Mouse (Mus musculus): ENCODE measurements around the gene Slc38a6.

DNA sequence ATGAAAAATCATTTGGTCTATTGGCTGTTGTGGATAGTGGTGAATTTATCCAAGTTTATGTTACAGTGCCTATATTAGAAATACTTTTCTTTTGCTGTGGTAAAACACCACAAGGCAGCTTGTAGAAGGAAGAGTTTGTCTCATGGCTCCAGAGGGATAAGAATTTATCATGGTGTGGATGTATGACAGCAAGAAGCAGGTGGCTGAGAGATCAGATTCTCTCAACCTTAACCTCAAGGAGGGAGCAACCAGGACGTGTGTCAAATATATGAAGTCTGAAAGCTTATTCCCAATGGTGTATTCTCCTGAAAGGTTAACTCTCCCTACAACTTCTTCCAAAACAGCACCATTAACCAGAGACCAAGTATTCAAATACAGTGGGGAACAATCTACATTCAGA, 20.0 kb upstream of the Slc38a6 start:
- no peak for TF ChIP-seq CTCF (IDR thresholded peaks at IDR 0.05; ENCODE audit: borderline replicate concordance, insufficient read depth, low read length)
- TF ChIP-seq POLR2A (IDR thresholded peaks at IDR 0.05; ENCODE audit: low read depth, low read length), result no peak

All from embryonic fibroblast, embryonic 13.5 days (primary cell).